Mouse (Mus musculus) embryonic fibroblast, embryonic 13.5 days (primary cell): ENCODE data around the gene Egf.

Experiments
- CTCF ChIP-seq: IDR thresholded peaks from 2 replicates; pipeline ENCODE4 v1.5.1; 2011; ENCODE audit warnings: mild to moderate bottlenecking, control low read depth, low read length, moderate library complexity, borderline replicate concordance; ENCODE audit not compliant: insufficient read depth
- POLR2A ChIP-seq: IDR thresholded peaks from 2 replicates; pipeline ENCODE4 v1.6.1; 2011; ENCODE audit warnings: low read depth, mild to moderate bottlenecking, control low read depth, low read length, moderate library complexity

DNA sequence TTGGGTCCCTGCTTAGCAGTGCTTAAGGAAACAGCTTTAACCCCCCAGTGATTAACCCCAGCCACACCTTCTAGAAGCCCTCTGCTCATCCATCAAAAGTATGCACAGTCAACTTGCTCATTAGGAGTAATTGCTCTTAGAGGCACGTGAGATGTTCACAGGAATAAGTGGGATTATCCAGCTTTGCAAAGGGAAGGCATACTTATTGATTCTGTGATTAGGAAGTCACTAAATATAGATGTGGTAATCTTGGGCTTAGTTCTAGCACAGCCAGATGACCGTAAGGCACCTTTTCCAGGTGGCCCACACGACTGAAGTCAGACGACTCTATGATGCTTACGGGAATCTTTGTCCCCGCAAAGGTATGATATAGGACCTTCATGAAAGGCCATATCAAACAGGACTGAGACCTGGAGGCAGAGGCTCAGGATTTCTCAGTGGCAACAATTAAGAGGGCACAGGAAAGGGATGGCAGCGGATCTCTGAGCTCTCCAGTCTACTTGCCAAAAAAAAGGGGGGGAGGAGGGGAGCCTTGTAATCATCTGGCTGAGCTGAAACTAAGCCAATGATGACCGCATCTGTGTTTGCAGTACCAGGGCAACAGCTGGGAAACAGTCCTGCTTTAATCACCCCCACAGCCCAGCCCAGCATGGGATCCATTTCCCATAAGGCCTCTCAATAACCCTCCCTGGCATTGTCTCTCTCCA, 105.4 kb downstream of the Egf start:
- TF ChIP-seq CTCF (no peak), POLR2A (no peak)
